Mouse (Mus musculus): ENCODE results near the gene Pcbp2. TPM values are rescaled to one million over a fixed set of nuclear protein-coding genes. Genes with fewer than 3 reads are reported as not detected.

The Pcbp2 gene
- 105 and 121 TPM in 2 replicates for polyA plus RNA-seq (2015; fragmentation: Nextera tagmentation; extraction: Ambion mirVana)

DNA sequence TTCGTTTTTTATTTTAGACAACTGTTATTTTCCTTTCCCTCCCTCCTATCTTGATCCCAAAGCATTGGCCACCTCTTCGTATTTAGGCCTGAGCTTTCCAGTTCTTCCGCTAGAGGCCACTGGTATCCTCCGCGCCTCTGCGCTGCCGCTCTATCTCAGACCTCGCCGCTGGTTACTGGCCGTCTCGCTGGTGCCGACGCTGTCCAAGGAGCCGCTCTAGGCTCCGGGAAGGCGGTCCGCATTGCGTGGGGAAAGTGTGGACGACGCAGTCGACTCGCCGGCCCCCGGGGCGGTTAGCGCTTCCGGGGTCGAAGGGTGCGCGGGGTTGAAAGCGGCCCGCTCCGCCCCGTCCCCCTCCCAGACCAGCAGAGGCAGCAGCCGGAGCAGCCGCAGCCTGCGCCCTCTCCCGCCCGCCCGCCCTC is at the start of gene Pcbp2:
TSS of gene Pcbp2 (plus strand) at position 357 of the 422 bp plus-strand sequence.
- under 1% methylated on average over 31 of the region's 40 CpGs for WGBS

GRCm38 (mm10) chr15:102420986-102421385 is 49.4 kb upstream of the Pcbp2 start:
- H3K4me1 ChIP-seq (ENCODE audit: control insufficient read depth, insufficient read depth, low read length): peaks cover 2% of the 10 kb centered on the region; the same call in 1 of the 2 replicates
- H3K9ac ChIP-seq (ENCODE audit: low read depth, low read length): no peak overlapping the region
- no peak overlapping the region for H3K4me2 ChIP-seq (ENCODE audit: low read length)
- H3K27ac ChIP-seq (ENCODE audit: low read length): no peak overlapping the region
- H3K36me3 ChIP-seq (ENCODE audit: control insufficient read depth, insufficient read depth, low read length): no peaks in the 10 kb centered on the region
- H3K27me3 ChIP-seq (ENCODE audit: control insufficient read depth, insufficient read depth, low read depth, low read length): no peaks in the 10 kb centered on the region
- H3K4me3 ChIP-seq (ENCODE audit: low read depth, low read length): no peak overlapping the region
- no peaks in the 10 kb centered on the region for H3K9me3 ChIP-seq (replicated peaks; ENCODE audit: control insufficient read depth, low read length, poor library complexity, severe bottlenecking)
- 50% methylated on average over 1 of the region's 1 CpGs for WGBS
- ATAC-seq: no peak

More for the DNA sequence above, at the start of gene Pcbp2:
- Histone ChIP-seq H3K27me3 (ENCODE audit: control insufficient read depth, insufficient read depth, low read depth, low read length) (no peaks in the 10 kb centered on the region), H3K4me1 (ENCODE audit: control insufficient read depth, insufficient read depth, low read length) (peaks cover 16% of the 10 kb centered on the region), H3K36me3 (ENCODE audit: control insufficient read depth, insufficient read depth, low read length) (peaks cover 6% of the 10 kb centered on the region; the same call in 1 of the 2 replicates), H3K9me3 (replicated peaks; ENCODE audit: control insufficient read depth, low read length, poor library complexity, severe bottlenecking) (no peaks in the 10 kb centered on the region), H3K4me2 (ENCODE audit: low read length) (peak within 1 kb of the TSS; percentile 76), H3K27ac (ENCODE audit: low read length) (peak within 1 kb of the TSS; percentile 88), H3K9ac (ENCODE audit: low read depth, low read length) (peak within 1 kb of the TSS; percentile 81), H3K4me3 (ENCODE audit: low read depth, low read length) (peak within 1 kb of the TSS; percentile 74)
- peak; percentile 98 for ATAC-seq

DNA sequence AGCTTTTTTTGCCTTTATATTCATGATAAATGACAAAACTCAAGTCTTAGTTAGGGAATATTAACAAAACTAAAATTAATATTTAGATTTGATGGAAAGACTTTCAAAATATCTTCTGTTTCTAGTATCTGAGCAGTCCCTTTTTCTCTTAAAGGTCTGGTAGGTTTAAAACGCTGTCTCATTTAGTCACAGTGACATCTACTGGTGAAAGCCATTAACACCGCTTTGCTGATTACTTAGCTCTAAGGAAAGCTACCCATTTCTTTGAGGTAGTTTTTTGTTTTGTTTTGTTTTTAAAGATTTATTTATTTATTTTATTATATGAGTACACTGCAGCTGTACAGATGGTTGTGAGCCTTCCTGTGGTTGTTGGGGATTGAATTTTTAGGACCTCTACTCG is 48.9 kb upstream of the Pcbp2 start:
- H3K9me3 ChIP-seq (replicated peaks; ENCODE audit: control insufficient read depth, low read length, poor library complexity, severe bottlenecking): no peaks in the 10 kb centered on the region
- no peak overlapping the region for H3K27ac ChIP-seq (ENCODE audit: low read length)
- 63% methylated on average over 3 of the region's 3 CpGs for WGBS
- ATAC-seq: no peak
- no peak overlapping the region for H3K9ac ChIP-seq (ENCODE audit: low read depth, low read length)
- peaks cover 2% of the 10 kb centered on the region; the same call in 1 of the 2 replicates for H3K4me1 ChIP-seq (ENCODE audit: control insufficient read depth, insufficient read depth, low read length)
- H3K27me3 ChIP-seq (ENCODE audit: control insufficient read depth, insufficient read depth, low read depth, low read length): no peaks in the 10 kb centered on the region
- 0 out of 2 replicates have a peak, but pooled peaks cover 2% of the 10 kb centered on the region for H3K36me3 ChIP-seq (ENCODE audit: control insufficient read depth, insufficient read depth, low read length)
- no peak overlapping the region for H3K4me3 ChIP-seq (ENCODE audit: low read depth, low read length)
- H3K4me2 ChIP-seq (ENCODE audit: low read length): no peak overlapping the region

GRCm38 (mm10) chr15:102423602-102424240 is 46.6 kb upstream of the Pcbp2 start:
- ATAC-seq: no peak
- H3K4me1 ChIP-seq (ENCODE audit: control insufficient read depth, insufficient read depth, low read length): no peaks in the 10 kb centered on the region; the same call in 1 of the 2 replicates
- no peak overlapping the region for H3K9ac ChIP-seq (ENCODE audit: low read depth, low read length)
- H3K27ac ChIP-seq (ENCODE audit: low read length): no peak overlapping the region
- no peaks in the 10 kb centered on the region for H3K27me3 ChIP-seq (ENCODE audit: control insufficient read depth, insufficient read depth, low read depth, low read length)
- no peaks in the 10 kb centered on the region for H3K9me3 ChIP-seq (replicated peaks; ENCODE audit: control insufficient read depth, low read length, poor library complexity, severe bottlenecking)
- WGBS: 95% methylated on average over 2 of the region's 2 CpGs
- H3K36me3 ChIP-seq (ENCODE audit: control insufficient read depth, insufficient read depth, low read length): peaks cover 2% of the 10 kb centered on the region; the same call in 1 of the 2 replicates
- H3K4me3 ChIP-seq (ENCODE audit: low read depth, low read length): no peak overlapping the region
- no peak overlapping the region for H3K4me2 ChIP-seq (ENCODE audit: low read length)

GRCm38 (mm10) chr15:102424657-102425056 is 45.7 kb upstream of the Pcbp2 start:
- no peak for ATAC-seq
- 94% methylated on average over 2 of the region's 2 CpGs for whole genome bisulfite sequencing
- H3K36me3 ChIP-seq (ENCODE audit: control insufficient read depth, insufficient read depth, low read length): peaks cover 7% of the 10 kb centered on the region; the same call in 1 of the 2 replicates
- H3K4me3 ChIP-seq (ENCODE audit: low read depth, low read length): no peak overlapping the region
- H3K27me3 ChIP-seq (ENCODE audit: control insufficient read depth, insufficient read depth, low read depth, low read length): no peaks in the 10 kb centered on the region
- no peaks in the 10 kb centered on the region for H3K9me3 ChIP-seq (replicated peaks; ENCODE audit: control insufficient read depth, low read length, poor library complexity, severe bottlenecking)
- no peak overlapping the region for H3K27ac ChIP-seq (ENCODE audit: low read length)
- H3K4me2 ChIP-seq (ENCODE audit: low read length): no peak overlapping the region
- H3K9ac ChIP-seq (ENCODE audit: low read depth, low read length): no peak overlapping the region
- no peaks in the 10 kb centered on the region for H3K4me1 ChIP-seq (ENCODE audit: control insufficient read depth, insufficient read depth, low read length)

DNA sequence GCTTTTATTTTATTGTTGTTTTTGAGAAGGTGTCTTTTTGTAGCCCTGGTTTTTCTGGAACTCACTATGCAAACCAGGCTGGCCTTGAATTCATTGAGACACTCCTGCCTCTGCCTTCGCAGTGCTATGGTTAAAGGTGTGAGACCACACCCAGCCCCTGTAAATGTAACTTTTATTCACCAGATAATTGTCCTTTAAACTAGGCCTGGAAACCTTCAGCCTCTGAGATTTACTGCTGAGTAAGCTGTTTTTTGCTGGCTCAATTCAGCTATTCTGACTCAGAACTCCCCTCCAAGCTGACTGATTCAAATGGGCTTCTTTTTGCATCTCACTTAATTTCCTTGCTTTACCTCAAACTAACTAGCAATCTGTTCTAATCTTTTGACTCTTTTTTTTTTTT is 43.4 kb upstream of the Pcbp2 start:
- H3K27ac ChIP-seq (ENCODE audit: low read length): no peak overlapping the region
- no peaks in the 10 kb centered on the region for H3K4me1 ChIP-seq (ENCODE audit: control insufficient read depth, insufficient read depth, low read length)
- ATAC-seq: no peak
- WGBS: 96% methylated on average over 1 of the region's 1 CpGs
- H3K4me2 ChIP-seq (ENCODE audit: low read length): no peak overlapping the region
- no peak overlapping the region for H3K9ac ChIP-seq (ENCODE audit: low read depth, low read length)
- no peaks in the 10 kb centered on the region for H3K27me3 ChIP-seq (ENCODE audit: control insufficient read depth, insufficient read depth, low read depth, low read length)
- no peak overlapping the region for H3K4me3 ChIP-seq (ENCODE audit: low read depth, low read length)
- no peaks in the 10 kb centered on the region for H3K9me3 ChIP-seq (replicated peaks; ENCODE audit: control insufficient read depth, low read length, poor library complexity, severe bottlenecking)
- H3K36me3 ChIP-seq (ENCODE audit: control insufficient read depth, insufficient read depth, low read length): peaks cover 12% of the 10 kb centered on the region

GRCm38 (mm10) chr15:102432046-102432445 is 38.3 kb upstream of the Pcbp2 start:
- Histone ChIP-seq H3K36me3 (ENCODE audit: control insufficient read depth, insufficient read depth, low read length) (peaks cover 15% of the 10 kb centered on the region), H3K4me3 (ENCODE audit: low read depth, low read length) (no peak overlapping the region), H3K9ac (ENCODE audit: low read depth, low read length) (no peak overlapping the region), H3K4me1 (ENCODE audit: control insufficient read depth, insufficient read depth, low read length) (no peaks in the 10 kb centered on the region), H3K27me3 (ENCODE audit: control insufficient read depth, insufficient read depth, low read depth, low read length) (no peaks in the 10 kb centered on the region), H3K4me2 (ENCODE audit: low read length) (no peak overlapping the region), H3K9me3 (replicated peaks; ENCODE audit: control insufficient read depth, low read length, poor library complexity, severe bottlenecking) (no peaks in the 10 kb centered on the region), H3K27ac (ENCODE audit: low read length) (no peak overlapping the region)
- no peak for ATAC-seq
- 92% methylated on average over 1 of the region's 1 CpGs for WGBS

DNA sequence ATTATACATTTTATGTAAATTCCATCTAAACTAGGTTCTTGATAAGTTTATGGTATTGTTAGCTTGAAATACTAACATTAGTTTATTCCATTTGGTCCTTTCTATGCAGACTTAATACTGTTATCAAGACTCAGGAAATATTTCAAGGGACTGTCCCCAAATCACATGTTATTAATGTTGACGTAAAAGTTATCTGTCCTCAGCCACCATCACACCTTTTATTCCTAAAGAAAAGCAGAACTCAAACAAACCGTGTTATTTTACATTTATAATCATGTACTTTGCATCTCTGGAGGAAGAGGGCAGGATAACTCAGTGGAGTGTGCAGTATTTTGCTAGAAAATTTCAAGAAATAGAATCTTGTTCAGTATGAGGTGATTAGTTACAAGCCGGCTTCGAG is 37.2 kb upstream of the Pcbp2 start:
- no peak overlapping the region for H3K4me3 ChIP-seq (ENCODE audit: low read depth, low read length)
- H3K9ac ChIP-seq (ENCODE audit: low read depth, low read length): no peak overlapping the region
- no peak for ATAC-seq
- H3K27me3 ChIP-seq (ENCODE audit: control insufficient read depth, insufficient read depth, low read depth, low read length): no peaks in the 10 kb centered on the region
- H3K27ac ChIP-seq (ENCODE audit: low read length): no peak overlapping the region
- H3K4me1 ChIP-seq (ENCODE audit: control insufficient read depth, insufficient read depth, low read length): no peaks in the 10 kb centered on the region
- H3K36me3 ChIP-seq (ENCODE audit: control insufficient read depth, insufficient read depth, low read length): peaks cover 15% of the 10 kb centered on the region
- H3K9me3 ChIP-seq (replicated peaks; ENCODE audit: control insufficient read depth, low read length, poor library complexity, severe bottlenecking): no peaks in the 10 kb centered on the region
- 92% methylated on average over 4 of the region's 4 CpGs for WGBS
- H3K4me2 ChIP-seq (ENCODE audit: low read length): no peak overlapping the region

GRCm38 (mm10) chr15:102442490-102442889 is 27.8 kb upstream of the Pcbp2 start:
- no peak for ATAC-seq
- no peaks in the 10 kb centered on the region for H3K4me1 ChIP-seq (ENCODE audit: control insufficient read depth, insufficient read depth, low read length)
- 46% methylated on average over 2 of the region's 2 CpGs for WGBS
- H3K27ac ChIP-seq (ENCODE audit: low read length): no peak overlapping the region
- no peak overlapping the region for H3K4me2 ChIP-seq (ENCODE audit: low read length)
- H3K27me3 ChIP-seq (ENCODE audit: control insufficient read depth, insufficient read depth, low read depth, low read length): no peaks in the 10 kb centered on the region
- H3K9ac ChIP-seq (ENCODE audit: low read depth, low read length): no peak overlapping the region
- no peak overlapping the region for H3K4me3 ChIP-seq (ENCODE audit: low read depth, low read length)
- no peaks in the 10 kb centered on the region for H3K9me3 ChIP-seq (replicated peaks; ENCODE audit: control insufficient read depth, low read length, poor library complexity, severe bottlenecking)
- H3K36me3 ChIP-seq (ENCODE audit: control insufficient read depth, insufficient read depth, low read length): no peaks in the 10 kb centered on the region

All from midbrain, embryonic 16.5 days (tissue).